Mouse (Mus musculus) adrenal gland, adult 8-10 months (tissue): ENCODE results near the gene Aqp3. TPM values are rescaled to one million over a fixed set of nuclear protein-coding genes. Genes with fewer than 3 reads are reported as not detected.
"Not testable (repeated sequence)": the region's sequence is repeated elsewhere in the genome, so short reads cannot be mapped to it uniquely, and the experiment has no call there.

Experiments
- DNase-seq: peaks from one replicate; pipeline ENCODE4 v3.0.0; 2022
- total RNA-seq, 4 experiments: library from RNA; stranded (reverse); gene quantifications; 2 replicates each; pipeline ENCODE4 v1.2.4; 2022

Aqp3 gene
- total RNA-seq, 4 experiments from 2014 or later = 0.16 to 0.31 TPM; not detected in 2

DNA sequence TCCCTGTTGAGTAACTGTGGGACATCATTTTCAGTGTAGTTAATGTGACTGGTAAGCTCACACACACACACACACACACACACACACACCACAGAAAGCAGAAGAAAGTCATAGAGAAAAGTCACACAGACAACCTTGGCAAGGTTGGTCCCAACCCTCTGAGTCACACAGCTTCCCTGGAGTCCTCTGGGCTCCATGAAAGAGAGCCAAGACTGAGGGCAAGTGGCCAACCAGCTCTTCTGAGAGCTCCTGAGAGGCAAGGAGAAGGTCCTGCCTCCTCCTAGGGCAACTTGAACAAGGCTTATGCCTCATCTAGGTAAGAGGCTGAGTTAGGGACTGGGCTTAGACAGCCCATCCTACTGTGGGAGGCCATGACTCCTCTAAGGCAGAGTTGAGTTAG is 4.9 kb upstream of the Aqp3 start:
- DNase-seq = peak; percentile 62

DNA sequence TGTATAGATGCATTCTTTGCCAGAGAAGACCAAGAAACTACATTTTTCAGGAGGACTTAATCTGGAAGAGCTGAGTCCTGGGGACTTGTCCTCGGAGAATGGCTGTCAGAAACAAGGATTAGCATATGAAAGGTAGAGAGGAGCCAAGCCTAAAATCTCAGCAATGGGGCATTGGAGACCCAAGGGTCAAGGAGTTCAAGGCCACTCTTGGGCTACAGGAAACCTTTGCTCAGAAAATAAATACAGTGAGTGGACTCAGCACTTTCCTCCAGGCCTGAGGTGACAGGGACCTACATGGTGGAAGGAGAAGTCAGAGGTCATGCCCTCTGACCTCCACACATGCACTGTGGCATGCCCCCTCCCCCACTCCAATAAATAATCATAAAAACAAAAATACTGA is 3.0 kb upstream of the Aqp3 start:
- DNase-seq = no peak

DNA sequence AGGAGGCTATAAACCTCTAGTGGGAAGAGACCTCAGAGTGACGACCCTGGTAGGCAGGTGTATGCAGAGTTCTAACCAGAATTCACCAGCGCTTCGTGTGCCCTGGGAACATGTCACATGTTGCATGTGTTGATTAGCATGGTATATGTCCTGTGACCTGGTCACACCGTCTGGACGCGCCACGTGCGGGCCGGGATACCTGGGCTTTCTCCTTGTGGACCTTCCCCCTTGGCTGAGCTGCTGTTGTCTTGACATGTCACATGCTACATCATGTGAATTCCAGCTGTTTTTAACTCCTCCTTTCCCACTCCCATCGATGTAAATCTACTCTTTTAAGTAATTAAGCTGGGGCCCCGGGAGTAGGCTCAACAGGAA is 581 bp upstream of the Aqp3 start:
- no peak for DNase-seq

DNA sequence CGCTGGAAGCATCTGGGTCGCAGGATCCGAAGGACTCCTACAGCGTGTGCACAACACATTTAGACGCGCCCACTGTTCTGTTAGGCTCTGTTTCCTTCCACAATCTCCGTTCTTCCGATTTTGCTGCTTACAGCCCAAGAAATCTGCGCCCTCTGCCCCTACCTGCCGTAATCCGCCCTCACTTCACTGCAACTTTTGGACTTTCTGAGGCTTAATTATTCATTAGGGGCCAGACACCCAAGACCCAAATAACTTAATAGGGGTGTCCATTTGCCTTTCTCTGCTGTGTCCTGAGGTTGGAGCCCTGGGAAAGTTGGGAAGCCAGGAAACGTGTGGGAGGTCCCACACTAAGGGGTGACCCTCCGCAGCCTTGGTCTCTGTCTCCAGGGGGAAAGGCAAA is 602 bp downstream of the Aqp3 start:
- DNase-seq = no peak

DNA sequence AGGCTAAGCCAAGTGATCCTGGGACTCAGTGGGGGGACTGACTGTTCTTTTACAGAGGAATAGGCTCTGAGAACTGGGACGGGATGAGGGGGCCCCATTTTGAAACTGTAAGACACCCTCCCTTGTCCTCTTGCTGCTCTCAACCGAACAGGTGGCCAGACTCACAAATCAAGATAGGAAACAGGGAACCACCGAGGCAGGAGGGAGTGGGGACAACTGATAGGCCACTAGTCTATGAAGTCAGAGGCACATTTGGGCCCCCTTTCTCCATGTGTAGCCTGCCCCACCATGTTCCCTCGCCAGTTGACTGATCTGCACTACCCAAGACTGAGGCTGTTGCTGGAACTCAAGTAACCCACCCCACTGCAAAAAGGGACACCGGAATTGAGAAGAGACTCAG is 1.2 kb downstream of the Aqp3 start:
- no peak for DNase-seq

DNA sequence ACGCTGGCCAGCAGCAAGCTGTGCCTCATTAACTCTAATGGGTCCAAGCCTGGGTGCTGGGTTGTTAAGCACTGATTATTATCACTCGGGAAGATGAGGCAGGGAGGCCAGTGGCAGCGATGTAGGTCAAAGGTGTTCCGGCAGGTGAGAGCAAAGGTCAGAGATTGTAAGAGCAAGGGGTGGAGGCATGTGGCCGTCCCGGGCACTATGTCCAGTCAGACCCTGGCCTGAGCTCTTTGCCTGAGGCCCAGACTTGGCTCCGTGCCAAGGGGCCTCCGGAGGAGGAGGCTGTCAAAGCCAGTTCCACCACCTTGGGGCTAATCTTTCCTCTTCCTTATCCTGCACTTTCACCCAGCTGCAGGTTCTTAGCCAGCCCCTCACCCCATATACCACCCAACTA is 1.8 kb downstream of the Aqp3 start:
- DNase-seq = no peak

DNA sequence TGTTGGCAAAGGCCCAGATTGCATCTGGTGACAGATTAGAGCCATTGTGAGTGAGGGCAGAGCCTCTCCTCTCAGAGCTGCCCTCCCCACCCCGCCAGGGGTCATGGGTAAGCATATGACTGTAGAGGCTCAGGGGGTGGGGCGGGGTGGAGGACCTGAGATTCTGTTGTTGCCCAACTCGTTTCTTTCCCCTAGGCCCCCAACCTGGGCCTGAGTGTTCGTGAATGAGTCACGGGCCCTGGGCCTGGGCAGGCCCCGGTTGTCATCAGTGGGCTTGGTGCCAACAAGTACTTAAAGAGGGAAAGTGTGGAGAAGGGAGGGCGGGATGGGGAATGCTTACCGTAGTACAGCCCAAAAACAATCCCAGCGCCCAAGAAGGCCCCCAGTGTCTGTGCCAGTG is 3.6 kb downstream of the Aqp3 start:
- no peak for DNase-seq

DNA sequence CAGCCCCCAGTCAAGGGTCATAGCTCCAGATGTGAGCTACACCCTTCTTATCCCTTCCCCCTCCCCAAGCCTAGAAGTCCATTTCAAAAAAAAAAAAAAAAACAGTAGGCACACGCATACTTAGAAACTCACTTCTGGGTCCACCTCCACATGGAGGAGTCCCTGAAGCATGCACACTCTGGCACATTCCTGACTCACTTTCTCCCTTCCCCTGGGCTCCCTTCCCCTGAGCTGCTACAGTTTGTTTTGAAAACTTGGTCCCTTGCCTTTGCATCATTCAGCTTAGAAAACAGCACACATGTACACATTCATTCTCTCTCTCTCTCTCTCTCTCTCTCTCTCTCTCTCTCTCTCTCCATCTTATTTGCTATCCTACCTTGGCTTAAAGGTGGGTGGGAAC is 5.0 kb downstream of the Aqp3 start:
- no peak for DNase-seq

DNA sequence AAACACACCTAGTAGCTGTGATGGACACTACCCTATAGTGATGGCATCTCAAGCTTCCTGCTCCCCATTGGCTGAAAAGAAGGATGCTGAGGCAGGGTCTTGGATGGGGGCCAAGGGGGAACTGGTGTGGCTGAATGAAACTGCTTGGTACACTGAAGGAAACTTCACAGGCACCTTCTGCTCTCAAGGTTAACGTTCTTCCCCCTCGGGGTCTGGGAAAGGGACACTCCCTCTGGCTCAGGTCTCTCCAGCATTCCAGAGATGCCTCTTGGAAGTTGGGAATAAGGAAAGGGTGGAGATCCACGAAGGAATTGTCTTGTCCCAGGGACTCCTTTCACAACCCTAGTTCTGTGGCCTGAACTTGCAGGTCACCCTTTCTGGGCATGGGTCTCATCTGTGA is 6.6 kb downstream of the Aqp3 start:
- no peak for DNase-seq

DNA sequence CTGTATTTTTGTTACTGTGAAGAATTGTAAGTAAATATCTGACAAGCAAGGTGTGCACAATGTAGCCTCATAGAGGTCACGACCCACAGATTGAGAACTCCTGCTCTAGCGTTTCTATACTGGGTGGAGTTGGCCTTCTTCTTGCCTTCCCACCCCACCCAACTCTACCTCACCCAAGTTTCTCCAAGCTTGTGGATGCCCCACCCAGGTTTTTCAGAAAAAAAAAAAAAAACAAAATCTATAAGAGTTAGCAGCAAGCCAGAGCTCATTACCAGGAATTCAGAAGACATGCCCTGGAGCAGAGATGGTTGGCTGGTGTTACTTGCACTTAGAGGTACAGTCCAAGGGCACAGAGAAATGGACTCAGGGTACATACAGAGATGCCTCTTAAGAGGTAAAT is 8.3 kb downstream of the Aqp3 start:
- no peak for DNase-seq

DNA sequence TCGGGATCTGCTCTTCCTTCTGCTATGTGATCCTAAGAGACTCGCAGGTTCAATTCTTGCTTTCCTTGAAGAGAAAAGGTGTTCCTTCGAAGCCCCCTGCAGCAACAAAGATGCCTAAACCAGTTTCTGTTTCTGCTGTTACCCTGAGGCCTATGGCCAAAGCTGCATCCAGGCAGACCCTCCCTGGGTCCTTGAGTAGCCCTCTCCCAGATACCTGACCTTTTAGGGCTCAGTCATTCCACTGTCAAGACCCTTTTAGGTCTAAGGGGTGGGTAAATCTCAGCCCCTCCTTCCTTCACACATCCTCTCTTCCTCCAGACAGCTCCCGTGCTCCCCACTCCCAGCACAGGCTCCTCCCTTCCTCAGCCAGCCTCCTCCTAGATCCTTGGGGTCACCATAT is 8.8 kb downstream of the Aqp3 start:
- no peak for DNase-seq

DNA sequence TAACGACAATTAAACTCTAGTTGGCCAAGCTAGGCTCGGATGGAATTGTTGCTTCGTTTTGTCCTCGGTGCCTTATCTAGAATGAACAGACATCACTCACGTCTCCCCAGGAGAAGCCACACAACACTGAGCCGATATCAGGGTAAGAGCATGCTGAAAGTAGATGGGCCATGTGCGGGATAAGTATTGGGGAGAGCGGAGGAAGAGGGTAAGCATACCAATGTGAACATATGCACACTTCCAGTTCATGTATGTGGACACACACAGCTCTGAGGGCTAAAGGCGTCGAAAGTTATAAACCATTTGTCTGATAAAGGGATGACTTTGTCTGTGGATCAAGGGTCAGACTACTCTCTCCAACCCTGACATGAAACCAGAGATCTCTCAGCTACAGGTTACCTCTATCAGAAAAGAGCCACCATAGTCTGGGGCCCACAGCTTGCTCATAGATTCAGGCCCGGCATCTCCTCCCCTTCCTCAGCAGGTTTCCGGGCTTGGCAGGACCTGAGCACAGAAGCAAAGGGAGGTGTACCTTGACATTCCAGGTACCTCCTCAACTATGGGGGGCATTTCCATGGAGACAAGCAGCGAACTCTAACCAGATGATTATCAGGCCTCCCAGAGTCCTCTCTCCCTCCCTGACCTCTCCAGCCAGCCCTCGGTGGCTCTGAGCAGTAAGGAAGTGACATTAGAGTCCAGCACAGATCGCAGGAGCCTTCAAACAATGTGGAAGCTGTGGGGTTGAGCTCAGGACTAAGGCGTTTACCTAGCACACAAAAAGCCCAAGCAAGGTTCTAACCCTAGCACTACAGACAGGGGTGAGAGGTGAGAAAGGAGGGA is 10.3 kb downstream of the Aqp3 start:
- DNase-seq = no peak

DNA sequence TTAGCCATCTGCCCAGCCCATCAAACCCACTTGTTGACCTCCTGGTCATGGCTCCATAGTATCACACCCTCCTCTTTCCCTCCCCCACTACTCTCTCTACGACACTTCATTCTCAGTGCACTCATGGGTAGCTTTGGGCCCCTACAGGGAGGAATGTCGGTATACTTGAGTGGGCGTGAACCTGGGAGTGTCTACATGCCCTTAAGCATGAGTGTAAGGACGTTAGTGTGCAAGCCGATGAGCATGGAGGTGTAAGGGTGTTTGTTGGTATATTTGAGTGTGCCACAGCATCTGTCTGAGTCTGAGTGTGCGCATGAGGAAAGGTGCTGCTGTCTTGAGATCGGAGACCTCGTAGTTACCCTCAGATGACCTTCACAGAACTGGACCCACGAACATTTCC is 11.0 kb downstream of the Aqp3 start:
- no peak for DNase-seq

DNA sequence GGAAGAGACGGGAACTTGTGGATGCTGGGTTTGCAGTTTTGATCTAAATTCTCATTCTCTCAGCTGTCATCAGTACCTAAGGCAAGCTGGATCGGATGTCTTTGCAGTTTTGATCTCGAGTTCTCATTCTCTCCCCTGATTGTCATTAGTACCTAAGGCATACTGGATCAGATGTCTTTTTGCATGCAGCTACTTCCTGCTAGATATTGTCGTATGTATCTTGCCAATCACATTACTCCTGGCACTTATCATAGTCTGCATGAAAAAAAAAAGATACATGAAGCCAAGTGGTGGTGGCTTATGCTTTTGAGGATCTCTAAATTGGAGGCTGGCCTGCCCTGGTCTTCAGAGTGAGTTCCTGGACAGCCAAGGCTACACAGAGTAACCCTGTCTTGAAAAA is 13.2 kb downstream of the Aqp3 start:
- DNase-seq = no peak

DNA sequence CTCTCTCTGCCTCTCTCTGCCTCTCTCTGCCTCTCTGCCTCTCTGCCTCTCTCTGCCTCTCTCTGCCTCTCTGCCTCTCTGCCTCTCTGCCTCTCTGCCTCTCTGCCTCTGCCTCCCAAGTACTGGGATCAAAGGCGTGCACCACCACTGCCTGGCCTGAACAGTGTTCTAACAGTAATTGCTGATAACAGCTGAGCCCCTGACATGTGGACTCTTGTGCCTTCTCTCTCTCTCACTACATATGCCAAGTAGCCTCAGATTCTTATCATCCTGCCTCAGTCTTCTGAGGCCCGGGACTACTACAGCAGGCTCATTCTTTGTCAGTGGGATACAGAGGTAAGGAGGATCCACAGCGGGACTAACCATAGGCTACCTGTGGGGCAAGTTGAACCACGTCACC is 15.2 kb downstream of the Aqp3 start:
- DNase-seq = not testable (repeated sequence)

DNA sequence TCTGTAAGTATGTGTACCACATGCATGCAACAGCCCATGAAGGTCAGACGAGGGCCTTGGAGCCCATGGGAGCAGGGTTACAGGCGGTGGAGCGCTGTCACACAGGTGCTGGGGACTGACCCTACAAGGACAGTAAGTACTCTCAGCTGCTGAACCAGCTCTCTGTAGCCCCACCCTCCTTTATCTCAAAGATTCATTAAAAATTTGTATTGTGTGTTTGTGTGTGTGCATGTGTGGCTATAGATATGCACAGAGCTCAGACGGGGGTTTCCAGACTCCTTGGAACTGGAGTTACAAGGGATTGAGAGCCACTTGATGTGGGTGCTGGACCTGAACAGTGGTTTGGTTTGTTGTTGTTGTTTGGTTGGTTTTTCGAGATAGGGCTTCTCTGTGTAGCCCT is 16.2 kb downstream of the Aqp3 start:
- no peak for DNase-seq

DNA sequence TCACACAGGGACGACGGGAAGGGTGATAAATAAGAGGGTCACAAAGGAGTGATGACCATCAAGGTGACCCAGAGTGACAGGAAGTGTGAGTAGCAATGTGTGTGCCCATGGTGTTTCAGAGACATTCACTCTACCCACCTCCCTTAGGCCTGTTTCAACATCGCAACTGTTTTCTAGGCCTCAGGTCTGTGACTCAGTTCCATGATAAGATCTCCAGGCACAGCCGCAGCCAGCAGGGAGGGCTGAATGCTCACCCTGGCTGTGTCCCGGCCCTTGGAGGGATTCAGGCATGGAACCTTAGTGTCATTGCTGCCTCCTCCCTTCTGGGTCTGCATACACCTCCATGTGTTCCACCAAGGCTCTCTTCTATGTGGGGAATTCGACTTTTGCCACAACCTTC is 19.3 kb downstream of the Aqp3 start:
- DNase-seq = no peak

DNA sequence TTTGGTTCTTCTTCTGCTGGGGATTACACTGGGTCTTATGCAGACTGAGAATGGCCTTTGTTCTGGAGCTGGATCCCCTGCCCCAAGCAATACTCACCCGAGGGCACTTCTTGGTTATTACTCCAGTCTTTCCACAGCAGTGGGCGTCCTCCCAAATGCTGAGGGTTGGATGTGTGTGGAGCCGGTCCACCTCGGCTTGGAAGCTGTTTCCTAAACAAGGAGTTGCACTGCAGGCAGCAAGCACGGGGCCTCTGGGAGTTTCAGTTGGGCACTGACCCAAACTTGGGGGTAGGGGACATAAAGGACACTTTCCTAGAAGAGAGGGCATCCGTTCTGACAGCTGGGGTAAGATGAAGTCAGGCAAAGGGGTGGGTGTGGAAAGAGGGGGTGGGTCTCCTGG is 23.5 kb downstream of the Aqp3 start:
- DNase-seq = no peak

DNA sequence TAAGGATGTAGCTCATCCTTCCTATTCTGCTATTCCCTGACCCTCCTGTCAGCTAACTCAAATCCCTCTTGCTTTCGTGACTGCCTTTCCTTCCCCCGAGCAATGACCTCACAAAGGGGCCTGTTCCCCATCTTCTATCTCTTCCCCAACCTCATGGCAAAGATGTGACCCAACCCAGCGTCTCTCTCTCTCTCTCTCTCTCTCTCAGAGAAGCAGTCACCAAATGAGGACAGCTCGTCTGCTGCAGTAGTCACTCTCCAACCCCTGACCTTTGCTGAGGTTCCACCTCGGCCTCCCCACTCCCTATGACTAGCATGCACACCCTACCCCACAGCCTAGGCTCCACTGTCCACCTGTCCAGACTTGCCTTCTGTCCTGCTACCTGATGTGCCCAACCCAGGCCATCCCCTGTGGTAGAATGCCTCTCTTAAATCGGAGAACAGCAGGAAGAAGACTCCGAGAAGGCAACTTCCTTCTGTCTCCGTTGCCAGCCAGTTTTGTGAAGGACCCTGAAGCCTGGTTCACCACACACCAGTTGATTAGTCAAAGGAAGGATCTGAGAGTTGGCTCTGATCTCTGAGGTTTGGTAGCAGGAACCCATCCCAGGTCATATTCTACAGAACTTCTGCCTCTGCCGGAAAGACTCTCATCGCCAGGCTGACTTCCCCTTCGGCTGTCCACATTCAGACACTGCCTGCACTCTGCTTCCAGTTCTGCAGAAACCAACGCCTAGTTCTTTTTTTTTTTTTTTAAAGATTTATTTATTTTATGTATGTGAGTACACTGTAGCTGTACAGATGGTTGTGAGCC is 24.8 kb downstream of the Aqp3 start:
- no peak for DNase-seq

DNA sequence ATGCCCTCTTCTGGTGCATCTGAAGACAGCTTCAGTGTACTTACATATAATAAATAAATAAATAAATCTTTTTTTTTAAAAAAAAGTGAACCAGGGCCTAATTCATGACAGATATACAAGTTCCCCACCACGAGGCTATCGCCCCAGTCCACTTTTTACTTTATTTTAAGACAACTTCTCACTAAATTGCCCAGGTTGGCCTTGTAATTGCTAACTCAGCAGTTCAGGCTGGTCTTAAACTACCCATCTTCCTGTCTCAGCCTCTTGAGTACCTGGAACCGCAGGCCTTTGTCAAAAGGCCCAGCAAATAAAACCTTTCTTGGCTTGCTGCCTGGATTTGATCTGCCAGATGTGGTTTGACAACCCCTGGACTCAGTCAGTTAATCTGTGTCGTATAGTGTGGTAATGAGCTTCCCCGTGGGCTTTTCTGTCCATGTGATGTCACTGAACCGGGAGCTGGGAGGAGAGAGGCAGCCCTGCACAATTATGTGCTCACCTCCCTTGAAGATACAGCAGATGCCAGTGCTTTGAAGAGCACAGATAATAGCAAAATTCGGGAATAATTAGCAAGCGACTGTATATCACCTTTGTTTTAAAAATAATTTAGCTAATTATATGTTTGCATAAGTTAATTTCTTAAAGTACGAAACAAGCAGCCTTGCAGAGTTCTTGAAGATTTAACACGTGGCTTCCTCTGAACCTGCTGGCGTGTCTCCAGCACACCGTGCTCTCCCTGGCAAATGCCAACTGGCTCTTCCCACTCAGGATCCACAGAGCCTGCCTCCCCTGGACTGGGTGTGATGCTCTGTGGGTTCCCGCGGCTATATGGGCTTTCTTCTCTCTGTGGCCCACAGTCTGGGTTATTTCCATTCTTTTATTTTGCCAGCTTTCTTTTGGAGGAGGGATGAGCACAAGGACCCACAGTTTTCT is 26.2 kb downstream of the Aqp3 start:
- no peak for DNase-seq

DNA sequence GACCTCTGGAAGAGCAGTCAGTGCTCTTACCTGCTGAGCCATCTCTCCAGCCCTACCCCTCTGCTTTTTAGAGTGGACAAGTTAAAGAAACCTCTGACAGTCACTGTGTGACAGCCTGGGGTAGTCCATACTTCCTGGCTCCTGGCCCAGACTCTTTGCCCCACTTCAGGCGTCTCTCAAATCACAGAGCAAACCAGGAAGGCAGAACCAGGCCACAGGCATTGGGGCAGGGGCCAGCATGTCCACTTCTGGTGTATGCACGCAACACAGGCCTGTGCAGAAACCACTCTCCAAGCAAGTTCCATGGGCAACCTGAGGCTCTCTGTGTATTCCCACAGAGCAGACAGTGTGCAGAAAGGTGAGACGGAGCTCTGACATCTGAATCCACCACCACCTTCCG is 32.8 kb downstream of the Aqp3 start:
- DNase-seq = no peak

DNA sequence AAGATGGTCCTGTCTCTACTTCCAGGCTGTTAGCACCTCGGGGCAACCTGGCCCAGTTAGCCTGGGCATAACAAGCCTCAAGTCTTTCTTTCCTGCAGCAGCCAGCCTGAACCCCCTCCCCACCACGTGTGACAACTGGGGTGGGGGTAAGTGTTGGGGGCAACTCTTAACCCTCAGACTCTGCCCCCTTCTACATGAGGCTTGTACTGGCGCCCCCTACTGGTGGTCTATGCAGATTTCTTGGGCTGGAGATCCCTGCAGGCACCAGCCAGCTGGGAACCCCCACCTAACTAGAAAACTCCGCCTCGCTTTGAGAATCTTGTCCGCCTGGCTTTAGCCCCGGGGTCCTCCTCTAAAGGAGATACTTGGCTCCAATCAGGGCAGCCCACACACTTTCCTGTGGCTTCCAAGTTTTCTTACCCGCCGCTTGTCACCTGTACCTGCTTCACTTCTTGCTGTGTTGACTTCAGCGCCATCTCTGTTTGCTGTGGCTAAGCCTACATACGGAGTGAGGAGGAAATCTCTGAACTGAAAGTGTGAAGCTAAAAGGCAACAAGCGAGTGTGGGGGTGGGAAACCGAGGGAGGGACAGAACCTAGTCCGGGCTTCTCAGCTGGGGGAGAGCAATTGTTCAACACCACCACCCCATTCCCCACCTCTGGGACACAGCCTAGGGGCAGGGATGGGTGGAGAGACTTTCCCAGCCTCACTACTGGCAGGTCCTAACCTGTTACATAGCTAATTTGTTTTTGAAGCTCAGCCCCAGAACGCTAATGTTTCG is 33.9 kb downstream of the Aqp3 start:
- no peak for DNase-seq
